Mouse (Mus musculus) forebrain, embryonic 13.5 days (tissue): ENCODE measurements around the gene Ino80d. TPM values are rescaled to one million over a fixed set of nuclear protein-coding genes. Genes with fewer than 3 reads are reported as not detected.

Experiments
- ATAC-seq: fragments of 200-750 bp; cut with Nextera tagmentation; 2 replicates; pipeline ENCODE4 v1.8.0; 2017
- H3K27ac ChIP-seq: fragments of 300-500 bp; sonication (generic); 2 replicates; pipeline ENCODE4 v1.5.1; 2015; ENCODE audit warnings: inconsistent platforms, mild to moderate bottlenecking, moderate library complexity
- H3K27me3 ChIP-seq: fragments of 300-500 bp; sonication (generic); 2 replicates; pipeline ENCODE4 v1.6.1; 2015; ENCODE audit warnings: mild to moderate bottlenecking, inconsistent platforms
- H3K36me3 ChIP-seq: fragments of 300-500 bp; sonication (generic); 2 replicates; pipeline ENCODE4 v1.6.1; 2015; ENCODE audit warnings: mild to moderate bottlenecking, inconsistent platforms; ENCODE audit not compliant: poor library complexity, severe bottlenecking
- H3K4me1 ChIP-seq: fragments of 300-500 bp; sonication (generic); 2 replicates; pipeline ENCODE4 v1.6.1; 2015; ENCODE audit warnings: inconsistent platforms
- H3K4me2 ChIP-seq: fragments of 300-500 bp; sonication (generic); 2 replicates; pipeline ENCODE4 v1.6.1; 2015; ENCODE audit warnings: inconsistent platforms, mild to moderate bottlenecking, moderate library complexity
- H3K4me3 ChIP-seq: fragments of 300-500 bp; sonication (generic); 2 replicates; pipeline ENCODE4 v1.5.1; 2015; ENCODE audit warnings: mild to moderate bottlenecking, inconsistent platforms
- H3K9ac ChIP-seq: fragments of 300-500 bp; sonication (generic); 2 replicates; pipeline ENCODE4 v1.6.1; 2015; ENCODE audit warnings: mild to moderate bottlenecking, inconsistent platforms
- H3K9me3 ChIP-seq: fragments of 300-500 bp; sonication (generic); replicated peaks from 2 replicates; pipeline ENCODE4 v1.6.1; 2016; ENCODE audit warnings: inconsistent platforms
- WGBS: fragments of 180-500 bp; shearing (Covaris S2); methylation state at CpG from one replicate; pipeline ENCODE4 v1.1.7; 2015; 5-methylcytosine and 5-hydroxymethylcytosine counted together
- polyA plus RNA-seq: library from polyadenylated mRNA; unstranded; fragments of >200 nt; fragmentation: Nextera tagmentation; extraction: Ambion mirVana; gene quantifications from 2 replicates; pipeline ENCODE4 v1.2.1, GENCODE M21; 2015

Gene Ino80d
- polyA plus RNA-seq, 1 experiment from 2014 or later = 10.0 TPM

DNA sequence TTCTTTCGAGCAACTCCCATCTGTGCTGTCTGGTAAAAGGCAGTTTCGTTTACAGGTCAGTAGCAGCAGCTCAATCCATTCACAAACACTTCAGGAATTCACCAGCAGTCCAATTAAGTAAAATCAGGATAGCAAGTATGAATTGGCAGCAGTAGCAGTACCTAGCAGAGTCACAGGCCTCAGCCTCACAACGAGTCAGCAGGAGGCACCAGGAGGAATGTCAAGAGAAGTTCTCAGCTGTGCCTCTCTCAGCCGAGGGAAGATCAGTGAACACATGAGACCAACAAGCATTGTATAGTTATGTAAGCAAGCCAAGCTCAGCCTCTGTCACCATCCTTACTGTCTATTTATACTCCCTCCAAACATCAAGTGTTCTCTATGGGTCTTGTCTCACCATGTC, 15.6 kb downstream of the Ino80d start:
- WGBS = 72% methylated on average over 4 of the region's 4 CpGs
- Histone ChIP-seq H3K27me3 (no peaks in the 10 kb centered on the region), H3K27ac (no peak overlapping the region), H3K36me3 (peaks cover 79% of the 10 kb centered on the region), H3K4me3 (no peak overlapping the region), H3K9me3 (no peaks in the 10 kb centered on the region), H3K9ac (no peak overlapping the region), H3K4me2 (no peak overlapping the region), H3K4me1 (no peaks in the 10 kb centered on the region)
- ATAC-seq = no peak

DNA sequence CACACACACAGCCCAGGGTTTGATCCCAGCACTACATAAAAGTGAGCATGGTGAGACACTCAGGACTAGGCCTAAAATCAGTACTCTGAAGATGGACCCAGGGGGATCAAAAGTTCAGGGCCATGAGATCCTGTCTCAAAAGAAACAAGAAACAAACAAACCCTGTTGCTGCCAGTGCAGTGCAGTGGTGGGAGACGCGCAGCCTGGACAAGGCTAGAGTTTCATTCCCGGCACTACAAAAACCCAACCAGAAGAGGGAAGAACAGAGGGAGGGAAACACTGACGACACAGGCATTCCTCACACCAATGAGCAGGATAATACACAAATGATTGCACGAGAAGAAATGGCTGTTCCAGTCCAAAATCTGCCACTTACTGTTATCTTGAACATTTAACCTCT, 18.4 kb downstream of the Ino80d start:
- no peak overlapping the region for H3K4me3 ChIP-seq
- H3K4me1 ChIP-seq = no peaks in the 10 kb centered on the region
- H3K27me3 ChIP-seq = no peaks in the 10 kb centered on the region
- ATAC-seq = no peak
- peaks cover 79% of the 10 kb centered on the region for H3K36me3 ChIP-seq
- 77% methylated on average over 5 of the region's 5 CpGs for WGBS
- H3K9ac ChIP-seq = no peak overlapping the region
- no peaks in the 10 kb centered on the region for H3K9me3 ChIP-seq
- no peak overlapping the region for H3K27ac ChIP-seq
- no peak overlapping the region for H3K4me2 ChIP-seq

DNA sequence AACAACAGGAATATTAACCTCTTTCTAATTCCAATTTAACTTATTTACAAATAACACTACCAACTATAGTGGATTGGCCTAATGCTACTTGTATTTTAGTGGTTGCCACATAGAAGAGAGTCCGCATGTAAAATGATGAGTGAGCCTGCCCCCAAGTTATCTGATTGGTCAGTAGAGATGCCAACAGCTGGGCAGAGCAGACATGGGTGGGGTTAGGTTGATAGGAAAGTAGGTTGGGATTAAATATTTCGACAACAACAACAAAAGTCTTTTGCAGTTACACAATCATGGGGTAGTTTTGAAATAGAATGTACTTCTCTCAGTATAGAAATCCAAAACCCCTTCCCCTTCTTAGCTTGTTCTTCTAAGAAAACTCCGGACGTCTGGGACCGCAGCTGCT, 24.7 kb downstream of the Ino80d start:
- no peak for ATAC-seq
- H3K4me1 ChIP-seq = no peaks in the 10 kb centered on the region
- peaks cover 77% of the 10 kb centered on the region for H3K36me3 ChIP-seq
- no peaks in the 10 kb centered on the region for H3K27me3 ChIP-seq
- no peak overlapping the region for H3K9ac ChIP-seq
- no peak overlapping the region for H3K4me2 ChIP-seq
- WGBS = 82% methylated on average over 5 of the region's 5 CpGs
- no peak overlapping the region for H3K4me3 ChIP-seq
- no peaks in the 10 kb centered on the region for H3K9me3 ChIP-seq
- no peak overlapping the region for H3K27ac ChIP-seq

DNA sequence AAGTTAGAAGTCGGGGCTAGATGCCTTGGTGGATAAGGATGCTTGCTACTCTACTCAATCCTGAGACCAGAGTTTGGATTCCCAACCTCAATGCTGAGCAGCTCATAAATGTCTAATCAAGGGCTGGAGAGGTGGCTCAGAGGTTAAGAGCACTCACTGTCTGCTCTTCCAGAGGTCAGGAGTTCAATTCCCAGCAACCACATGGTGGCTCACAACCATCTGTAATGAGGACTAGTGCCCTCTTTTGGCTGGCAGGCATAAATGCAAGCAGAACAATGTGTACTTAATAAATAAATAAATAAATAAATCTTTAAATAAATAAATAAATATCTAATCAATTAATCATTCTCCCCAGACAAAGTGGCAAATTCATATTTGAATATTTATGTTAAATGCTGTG, 25.9 kb downstream of the Ino80d start:
- Histone ChIP-seq H3K36me3 (peaks cover 76% of the 10 kb centered on the region), H3K9me3 (no peaks in the 10 kb centered on the region), H3K27ac (no peak overlapping the region), H3K4me3 (no peak overlapping the region), H3K9ac (no peak overlapping the region), H3K27me3 (no peaks in the 10 kb centered on the region), H3K4me2 (no peak overlapping the region), H3K4me1 (no peaks in the 10 kb centered on the region)
- WGBS = 95% methylated on average over 1 of the region's 1 CpGs
- ATAC-seq = no peak

DNA sequence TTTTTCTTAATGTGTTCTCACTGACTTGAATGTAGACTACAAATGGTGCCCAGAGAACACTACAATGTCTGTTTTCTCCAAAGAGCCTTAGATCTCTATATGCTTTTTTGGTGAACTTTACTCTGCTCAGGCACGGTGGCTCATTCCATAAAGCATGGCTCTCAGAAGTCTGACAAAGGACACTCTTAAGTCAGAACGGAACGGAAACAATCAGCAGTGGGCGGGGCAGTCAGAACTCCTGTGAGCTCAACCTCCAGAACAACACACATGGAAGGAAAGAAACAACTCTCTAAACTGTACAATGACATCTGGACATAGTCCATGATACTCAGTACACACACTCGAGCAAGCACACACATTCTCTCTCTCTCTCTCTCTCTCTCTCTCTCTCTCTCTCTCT, 34.2 kb downstream of the Ino80d start:
- H3K36me3 ChIP-seq = peaks cover 66% of the 10 kb centered on the region
- no peak for ATAC-seq
- WGBS = 80% methylated on average over 5 of the region's 5 CpGs
- no peak overlapping the region for H3K4me2 ChIP-seq
- H3K4me1 ChIP-seq = no peaks in the 10 kb centered on the region
- H3K9me3 ChIP-seq = no peaks in the 10 kb centered on the region
- H3K27me3 ChIP-seq = no peaks in the 10 kb centered on the region
- no peak overlapping the region for H3K27ac ChIP-seq
- H3K4me3 ChIP-seq = no peak overlapping the region
- no peak overlapping the region for H3K9ac ChIP-seq

DNA sequence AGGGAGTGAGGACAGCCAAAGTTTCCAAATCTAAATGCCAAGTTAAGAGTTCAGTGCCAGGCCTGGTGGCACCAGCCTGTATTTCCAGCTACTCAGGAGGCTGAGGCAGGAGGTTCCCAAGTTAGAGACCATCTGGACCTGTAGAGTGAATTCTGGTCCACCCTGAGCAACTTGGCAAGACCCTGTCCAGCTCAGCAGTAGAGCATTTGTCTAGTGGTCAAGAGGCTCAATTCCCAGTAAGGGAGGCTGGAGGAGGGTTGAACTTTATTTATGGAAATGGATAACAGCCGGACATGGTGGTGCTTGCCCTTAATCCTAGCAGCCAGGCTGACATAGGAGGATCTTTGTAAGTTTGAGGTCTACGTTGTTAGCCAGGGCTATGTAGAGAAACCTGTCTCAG, 38.1 kb downstream of the Ino80d start:
- Histone ChIP-seq H3K9me3 (no peaks in the 10 kb centered on the region), H3K4me2 (no peak overlapping the region), H3K27me3 (no peaks in the 10 kb centered on the region), H3K36me3 (peaks cover 80% of the 10 kb centered on the region), H3K4me3 (no peak overlapping the region), H3K27ac (no peak overlapping the region), H3K4me1 (no peaks in the 10 kb centered on the region), H3K9ac (no peak overlapping the region)
- 91% methylated on average over 2 of the region's 2 CpGs for WGBS
- no peak for ATAC-seq

DNA sequence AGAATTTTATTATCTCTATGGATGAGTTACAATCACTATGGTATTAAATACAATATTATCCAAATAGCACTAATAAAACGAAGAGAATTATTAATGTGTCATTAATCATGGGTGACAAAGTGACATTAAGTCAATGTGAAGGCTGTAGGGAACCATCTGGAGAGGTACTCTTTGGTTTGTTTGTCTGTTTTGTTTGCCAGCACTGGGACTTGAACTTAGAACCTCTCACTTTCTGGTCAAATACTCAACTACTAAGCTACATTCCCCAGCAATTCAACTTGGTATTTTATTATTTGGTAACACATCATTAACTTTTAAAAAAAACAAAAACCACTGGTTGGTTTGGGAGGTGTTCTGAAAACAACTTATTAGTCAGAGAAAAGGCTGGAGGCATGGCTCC, 43.1 kb downstream of the Ino80d start:
- no peaks in the 10 kb centered on the region for H3K9me3 ChIP-seq
- no peak overlapping the region for H3K4me2 ChIP-seq
- H3K9ac ChIP-seq = no peak overlapping the region
- no peaks in the 10 kb centered on the region for H3K27me3 ChIP-seq
- ATAC-seq = no peak
- H3K4me3 ChIP-seq = no peak overlapping the region
- no peak overlapping the region for H3K27ac ChIP-seq
- H3K36me3 ChIP-seq = peaks cover 86% of the 10 kb centered on the region
- no peaks in the 10 kb centered on the region for H3K4me1 ChIP-seq
- whole genome bisulfite sequencing = 92% methylated on average over 1 of the region's 1 CpGs

DNA sequence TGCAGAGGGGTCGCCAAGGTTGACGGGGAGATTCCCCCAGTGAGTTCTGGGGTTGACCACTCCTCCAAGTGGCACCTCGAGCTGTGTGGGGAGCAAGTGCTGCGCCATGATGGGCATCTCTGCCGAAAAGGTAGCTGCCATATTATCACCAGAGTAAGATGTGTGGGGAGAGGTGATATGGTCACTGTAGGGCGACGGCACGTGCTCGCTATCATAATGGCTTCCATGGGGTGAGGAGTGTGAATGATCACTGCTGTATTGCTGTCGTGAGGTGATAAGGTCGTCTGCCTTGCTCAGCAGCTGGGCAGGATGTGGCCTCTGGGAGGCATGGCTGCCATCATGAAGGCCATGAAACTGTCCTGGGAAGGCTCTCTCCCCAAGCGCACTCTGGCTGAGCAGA, 56.1 kb downstream of the Ino80d start:
- H3K27me3 ChIP-seq = no peaks in the 10 kb centered on the region
- H3K4me2 ChIP-seq = no peak overlapping the region
- no peaks in the 10 kb centered on the region for H3K9me3 ChIP-seq
- ATAC-seq = no peak
- H3K27ac ChIP-seq = no peak overlapping the region
- peaks cover 58% of the 10 kb centered on the region for H3K36me3 ChIP-seq
- 93% methylated on average over 12 of the region's 12 CpGs for WGBS
- H3K4me1 ChIP-seq = peaks cover 6% of the 10 kb centered on the region
- H3K4me3 ChIP-seq = no peak overlapping the region
- no peak overlapping the region for H3K9ac ChIP-seq

DNA sequence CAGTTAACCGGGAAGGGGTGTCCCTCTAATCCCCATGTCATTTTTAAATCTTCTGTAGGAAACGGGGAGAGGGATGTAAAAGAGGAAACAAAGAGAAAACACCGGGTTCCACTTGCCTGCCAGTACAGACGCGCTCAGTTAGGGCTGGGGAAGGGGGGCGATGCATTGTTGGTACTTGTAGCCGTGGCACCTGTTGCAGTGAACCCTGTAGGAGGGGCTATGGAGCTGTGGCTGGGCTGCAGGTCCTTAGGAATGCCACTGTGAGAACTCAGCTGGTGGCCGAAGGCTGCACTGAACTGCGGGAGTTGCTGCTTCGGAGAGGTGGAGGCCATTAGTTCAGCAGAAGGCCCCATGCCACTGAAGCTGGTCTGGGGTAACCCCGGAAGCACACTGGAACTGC, 56.6 kb downstream of the Ino80d start:
- WGBS = 72% methylated on average over 11 of the region's 11 CpGs
- no peak for ATAC-seq
- peaks cover 58% of the 10 kb centered on the region for H3K36me3 ChIP-seq

DNA sequence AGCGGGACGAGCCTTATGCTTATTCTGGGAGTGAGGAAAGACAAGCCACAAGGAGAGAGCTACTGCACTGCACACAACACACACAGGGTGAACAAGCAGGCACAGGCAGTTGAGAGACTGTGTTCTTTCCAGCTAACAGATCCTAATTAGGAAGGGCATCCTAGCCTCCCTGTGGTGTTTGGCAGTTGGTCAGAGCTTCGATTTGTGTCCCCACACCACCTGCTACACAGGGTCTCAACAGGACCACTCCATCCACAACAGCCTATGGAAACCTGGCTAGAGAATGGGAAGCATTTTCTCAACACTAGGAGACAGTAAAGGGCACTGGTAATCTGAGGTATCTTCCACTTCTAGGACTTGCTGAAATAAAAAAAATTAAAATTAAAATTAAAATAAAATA, 57.1 kb downstream of the Ino80d start:
- Histone ChIP-seq H3K27ac (no peak overlapping the region), H3K9ac (no peak overlapping the region), H3K4me1 (peaks cover 6% of the 10 kb centered on the region), H3K4me3 (no peak overlapping the region), H3K9me3 (no peaks in the 10 kb centered on the region), H3K36me3 (peaks cover 58% of the 10 kb centered on the region), H3K27me3 (no peaks in the 10 kb centered on the region), H3K4me2 (no peak overlapping the region)
- ATAC-seq = no peak
- WGBS = 88% methylated on average over 3 of the region's 3 CpGs

More for the DNA sequence above, 56.6 kb downstream of the Ino80d start:
- Histone ChIP-seq H3K27ac (no peak overlapping the region), H3K27me3 (no peaks in the 10 kb centered on the region), H3K9ac (no peak overlapping the region), H3K4me3 (no peak overlapping the region), H3K9me3 (no peaks in the 10 kb centered on the region), H3K4me1 (peaks cover 6% of the 10 kb centered on the region), H3K4me2 (no peak overlapping the region)

DNA sequence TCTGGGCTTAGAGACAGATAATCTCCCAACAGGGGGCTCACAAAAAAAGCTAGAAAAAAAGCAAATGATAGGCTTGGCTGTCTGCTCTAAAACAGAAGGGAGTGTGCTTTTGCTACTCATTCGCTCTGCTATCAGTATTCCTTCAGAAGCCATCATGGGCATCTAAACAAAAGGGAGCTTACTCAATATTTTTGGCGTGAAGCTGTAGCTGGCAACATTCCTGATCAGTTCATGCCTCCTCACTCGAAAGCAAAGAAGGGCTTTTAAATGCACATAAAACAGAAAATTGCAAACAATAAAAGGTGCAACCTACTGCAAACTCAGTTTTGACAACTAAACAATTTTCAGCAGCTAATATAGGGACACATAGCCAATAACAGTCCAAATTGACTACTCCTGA, 59.1 kb downstream of the Ino80d start:
- Histone ChIP-seq H3K27ac (no peak overlapping the region), H3K4me1 (peaks cover 6% of the 10 kb centered on the region), H3K36me3 (peaks cover 47% of the 10 kb centered on the region), H3K27me3 (no peaks in the 10 kb centered on the region), H3K9me3 (no peaks in the 10 kb centered on the region), H3K4me2 (no peak overlapping the region), H3K4me3 (no peak overlapping the region), H3K9ac (no peak overlapping the region)
- ATAC-seq = no peak
- 57% methylated on average over 3 of the region's 3 CpGs for WGBS

DNA sequence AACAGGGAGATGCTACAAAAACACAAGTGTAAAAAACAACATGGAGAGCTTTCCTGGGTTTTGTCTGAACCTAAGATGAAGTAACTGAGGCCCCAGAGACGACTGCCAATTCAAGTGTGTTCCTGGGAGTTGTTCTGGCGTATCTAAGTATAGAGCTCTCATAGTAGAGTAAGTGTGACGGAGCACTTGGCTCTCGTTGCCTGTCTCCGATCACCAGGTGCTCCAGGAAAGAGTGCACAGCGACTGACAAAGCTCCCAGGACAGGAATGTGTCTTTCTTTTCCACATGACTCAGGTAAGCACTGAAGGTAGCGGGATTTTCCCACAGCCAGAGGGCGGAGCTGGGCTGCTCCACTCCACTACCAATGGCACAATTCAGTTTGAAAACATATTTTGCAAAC, 63.6 kb downstream of the Ino80d start:
- Histone ChIP-seq H3K36me3 (peaks cover 14% of the 10 kb centered on the region; the same call in 1 of the 2 replicates), H3K9me3 (no peaks in the 10 kb centered on the region), H3K27ac (no peak overlapping the region), H3K9ac (no peak overlapping the region), H3K4me1 (peaks cover 9% of the 10 kb centered on the region), H3K27me3 (no peaks in the 10 kb centered on the region), H3K4me3 (no peak overlapping the region), H3K4me2 (no peak overlapping the region)
- WGBS = 85% methylated on average over 8 of the region's 8 CpGs
- no peak for ATAC-seq

DNA sequence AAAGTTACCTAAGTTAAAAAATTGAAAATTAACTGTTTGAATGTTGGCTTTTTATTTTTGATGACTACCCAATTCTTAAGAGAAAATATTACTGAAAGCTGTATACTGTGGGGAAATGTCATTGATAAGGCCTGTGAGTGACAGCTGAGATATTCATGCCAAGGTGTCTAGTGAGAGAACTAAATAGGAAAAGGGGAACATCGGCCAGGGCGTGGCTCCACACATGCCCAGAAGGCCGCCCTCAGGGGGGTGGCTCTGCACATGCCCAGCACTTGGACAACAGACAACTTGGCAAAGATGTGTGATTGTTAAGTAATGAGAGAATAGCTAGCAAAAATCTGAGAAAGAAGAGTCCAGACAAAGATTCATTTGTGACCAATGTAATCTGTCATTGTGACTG, 64.5 kb downstream of the Ino80d start:
- 90% methylated on average over 3 of the region's 3 CpGs for WGBS
- peaks cover 14% of the 10 kb centered on the region; the same call in 1 of the 2 replicates for H3K36me3 ChIP-seq
- no peaks in the 10 kb centered on the region for H3K27me3 ChIP-seq
- H3K27ac ChIP-seq = no peak overlapping the region
- H3K9ac ChIP-seq = no peak overlapping the region
- no peak overlapping the region for H3K4me2 ChIP-seq
- no peak overlapping the region for H3K4me3 ChIP-seq
- H3K4me1 ChIP-seq = 0 out of 2 replicates have a peak, but pooled peaks cover 3% of the 10 kb centered on the region
- H3K9me3 ChIP-seq = no peaks in the 10 kb centered on the region
- ATAC-seq = no peak
